Mouse (Mus musculus) heart, embryonic 13.5 days (tissue): ENCODE data around the gene Nsun4. TPM values are rescaled to one million over a fixed set of nuclear protein-coding genes. Genes with fewer than 3 reads are reported as not detected.
A peak's percentile ranks its signal among the peaks of the same experiment; 100 is the strongest.

Source experiments
- ATAC-seq: fragments of 200-750 bp; cut with Nextera tagmentation; 2 replicates; pipeline ENCODE4 v1.8.0; 2017; ENCODE audit warnings: moderate TSS enrichment; ENCODE audit not compliant: insufficient number of reproducible peaks, low FRiP score, low TSS enrichment; ENCODE audit errors: extremely low read depth
- H3K27ac ChIP-seq: fragments of 300-500 bp; sonication (generic); replicated peaks from 2 replicates; pipeline ENCODE4 v1.5.1; 2015; ENCODE audit warnings: moderate library complexity, mild to moderate bottlenecking, inconsistent platforms
- H3K27me3 ChIP-seq: fragments of 300-500 bp; sonication (generic); replicated peaks from 2 replicates; pipeline ENCODE4 v1.6.1; 2015; ENCODE audit warnings: mild to moderate bottlenecking, inconsistent platforms
- H3K36me3 ChIP-seq: fragments of 300-500 bp; sonication (generic); 2 replicates; pipeline ENCODE4 v1.6.1; 2015; ENCODE audit warnings: mild to moderate bottlenecking, inconsistent platforms
- H3K4me1 ChIP-seq: fragments of 300-500 bp; sonication (generic); 2 replicates; pipeline ENCODE4 v1.6.1; 2015; ENCODE audit warnings: inconsistent platforms
- H3K4me2 ChIP-seq: fragments of 300-500 bp; sonication (generic); 2 replicates; pipeline ENCODE4 v1.6.1; 2015; ENCODE audit warnings: inconsistent platforms, mild to moderate bottlenecking, moderate library complexity
- H3K4me3 ChIP-seq: fragments of 300-500 bp; sonication (generic); 2 replicates; pipeline ENCODE4 v1.5.1; 2015; ENCODE audit warnings: moderate library complexity, mild to moderate bottlenecking, inconsistent platforms
- H3K9ac ChIP-seq: fragments of 300-500 bp; sonication (generic); 2 replicates; pipeline ENCODE4 v1.6.1; 2015; ENCODE audit warnings: inconsistent platforms, mild to moderate bottlenecking, moderate library complexity
- H3K9me3 ChIP-seq: fragments of 300-500 bp; sonication (generic); 2 replicates; pipeline ENCODE4 v1.6.1; 2016; ENCODE audit warnings: inconsistent platforms
- WGBS: fragments of 180-500 bp; shearing (Covaris S2); methylation state at CpG from one replicate; pipeline ENCODE4 v1.1.7; 2015; ENCODE audit warnings: mixed read lengths; 5-methylcytosine and 5-hydroxymethylcytosine counted together
- polyA plus RNA-seq: library from polyadenylated mRNA; unstranded; fragments of >200 nt; fragmentation: Nextera tagmentation; extraction: Ambion mirVana; gene quantifications from 2 replicates; pipeline ENCODE4 v1.2.1, GENCODE M21; 2015

The Nsun4 gene
- polyA plus RNA-seq, 1 experiment from 2014 or later: 25.3 TPM

DNA sequence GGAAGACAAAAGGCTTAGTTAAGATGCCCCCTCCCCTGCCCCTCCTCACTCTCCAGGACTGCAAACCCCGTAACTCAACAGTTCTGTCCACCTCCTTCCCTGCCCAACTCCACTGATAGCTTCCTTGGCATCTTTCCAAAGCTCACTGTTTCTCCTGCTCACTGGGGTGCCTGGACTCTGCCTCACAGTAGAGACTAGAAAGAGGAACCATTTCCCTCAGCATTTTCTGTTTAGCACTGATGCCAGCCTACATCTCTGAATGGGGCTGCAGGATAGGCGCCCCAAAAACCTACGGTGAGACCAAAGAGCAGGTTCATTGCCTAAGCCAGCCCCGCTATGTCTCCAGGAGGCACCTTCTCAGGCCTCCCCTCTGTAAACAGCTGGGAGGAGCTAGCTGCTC, 52.5 kb downstream of the Nsun4 start:
- no peak overlapping the region for H3K9ac ChIP-seq
- no peak overlapping the region for H3K4me3 ChIP-seq
- H3K27me3 ChIP-seq: peaks cover 51% of the 10 kb centered on the region
- H3K4me1 ChIP-seq: peaks cover 16% of the 10 kb centered on the region
- H3K27ac ChIP-seq: no peak overlapping the region
- H3K4me2 ChIP-seq: no peak overlapping the region
- no peaks in the 10 kb centered on the region for H3K9me3 ChIP-seq
- 58% methylated on average over 4 of the region's 4 CpGs for WGBS
- ATAC-seq: no peak
- H3K36me3 ChIP-seq: no peaks in the 10 kb centered on the region

GRCm38 (mm10) chr4:116000671-116001070, 53.0 kb downstream of the Nsun4 start:
- no peak for ATAC-seq
- WGBS: 57% methylated on average over 6 of the region's 6 CpGs

GRCm38 (mm10) chr4:115996729-115997128, 56.9 kb downstream of the Nsun4 start:
- H3K4me2 ChIP-seq: no peak overlapping the region
- H3K4me1 ChIP-seq: peaks cover 8% of the 10 kb centered on the region
- no peaks in the 10 kb centered on the region for H3K36me3 ChIP-seq
- 65% methylated on average over 4 of the region's 4 CpGs for WGBS
- no peak for ATAC-seq
- no peak overlapping the region for H3K4me3 ChIP-seq
- no peak overlapping the region for H3K9ac ChIP-seq
- H3K27ac ChIP-seq: no peak overlapping the region
- peaks cover 50% of the 10 kb centered on the region for H3K27me3 ChIP-seq
- H3K9me3 ChIP-seq: no peaks in the 10 kb centered on the region

More at GRCm38 (mm10) chr4:116000671-116001070, 53.0 kb downstream of the Nsun4 start:
- Histone ChIP-seq H3K9ac (no peak overlapping the region), H3K27me3 (peaks cover 55% of the 10 kb centered on the region), H3K4me1 (peaks cover 13% of the 10 kb centered on the region), H3K4me3 (no peak overlapping the region), H3K27ac (no peak overlapping the region), H3K4me2 (no peak overlapping the region), H3K9me3 (no peaks in the 10 kb centered on the region), H3K36me3 (no peaks in the 10 kb centered on the region)

DNA sequence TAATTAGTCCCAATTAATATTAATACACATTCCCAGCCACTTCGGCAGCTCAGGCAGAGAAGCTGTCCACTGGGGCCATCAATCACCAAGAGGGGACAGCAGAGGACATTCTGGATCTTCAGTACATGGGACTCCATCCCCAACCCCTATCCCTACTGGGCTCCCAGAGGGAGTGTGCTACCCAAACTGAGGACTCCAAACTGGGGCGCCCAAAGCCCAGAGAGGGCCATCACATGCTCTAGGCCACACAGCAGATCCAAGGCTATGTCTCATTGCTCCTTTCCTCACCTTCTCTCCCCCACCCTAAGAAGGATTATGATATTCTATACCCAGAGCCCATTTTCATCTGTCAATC, 58.3 kb downstream of the Nsun4 start:
- Histone ChIP-seq H3K9ac (no peak overlapping the region), H3K36me3 (no peaks in the 10 kb centered on the region), H3K4me3 (no peak overlapping the region), H3K9me3 (no peaks in the 10 kb centered on the region), H3K4me2 (no peak overlapping the region), H3K27ac (no peak overlapping the region), H3K4me1 (no peaks in the 10 kb centered on the region), H3K27me3 (peaks cover 46% of the 10 kb centered on the region)
- no peak for ATAC-seq
- 73% methylated on average over 2 of the region's 2 CpGs for WGBS

- Histone ChIP-seq H3K9me3 (no peaks in the 10 kb centered on the region), H3K4me3 (no peak overlapping the region), H3K9ac (no peak overlapping the region), H3K36me3 (no peaks in the 10 kb centered on the region), H3K4me1 (no peaks in the 10 kb centered on the region), H3K4me2 (no peak overlapping the region), H3K27me3 (peaks cover 43% of the 10 kb centered on the region), H3K27ac (no peak overlapping the region)
- no peak for ATAC-seq
- WGBS: 80% methylated on average over 16 of the region's 16 CpGs
Measured at GRCm38 (mm10) chr4:115994662-115995375, 58.9 kb downstream of the Nsun4 start.

DNA sequence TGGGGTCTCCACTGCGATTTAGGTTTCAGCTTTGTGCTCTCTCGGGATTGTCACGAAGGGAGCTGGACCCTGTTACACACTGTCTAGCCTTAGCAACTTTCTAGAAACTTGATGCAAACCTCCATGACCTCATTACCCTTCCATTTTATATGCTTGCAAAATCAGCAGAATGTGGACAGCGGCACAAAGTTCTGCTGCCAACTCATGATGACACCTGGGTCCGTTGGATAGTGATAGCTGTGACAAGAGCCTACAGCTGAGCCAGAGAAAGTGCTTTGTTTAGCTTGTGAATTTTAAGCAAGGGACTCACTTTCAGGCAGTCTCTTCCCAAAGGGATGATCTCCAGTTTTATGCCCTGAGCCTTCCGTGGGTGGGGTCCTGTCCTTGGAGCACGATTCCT, 64.3 kb downstream of the Nsun4 start:
- Histone ChIP-seq H3K9ac (no peak overlapping the region), H3K9me3 (no peaks in the 10 kb centered on the region), H3K36me3 (no peaks in the 10 kb centered on the region), H3K27ac (no peak overlapping the region), H3K4me3 (no peak overlapping the region), H3K27me3 (peaks cover 33% of the 10 kb centered on the region), H3K4me2 (no peak overlapping the region), H3K4me1 (peaks cover 6% of the 10 kb centered on the region)
- ATAC-seq: no peak
- WGBS: 66% methylated on average over 7 of the region's 7 CpGs

- 62% methylated on average over 5 of the region's 5 CpGs for WGBS
- Histone ChIP-seq H3K9ac (no peak overlapping the region), H3K9me3 (no peaks in the 10 kb centered on the region), H3K36me3 (no peaks in the 10 kb centered on the region), H3K4me2 (no peak overlapping the region), H3K27me3 (peaks cover 47% of the 10 kb centered on the region), H3K27ac (no peak overlapping the region), H3K4me3 (no peak overlapping the region), H3K4me1 (peaks cover 9% of the 10 kb centered on the region)
- ATAC-seq: no peak
Measured at GRCm38 (mm10) chr4:115987858-115988530, 65.7 kb downstream of the Nsun4 start.

DNA sequence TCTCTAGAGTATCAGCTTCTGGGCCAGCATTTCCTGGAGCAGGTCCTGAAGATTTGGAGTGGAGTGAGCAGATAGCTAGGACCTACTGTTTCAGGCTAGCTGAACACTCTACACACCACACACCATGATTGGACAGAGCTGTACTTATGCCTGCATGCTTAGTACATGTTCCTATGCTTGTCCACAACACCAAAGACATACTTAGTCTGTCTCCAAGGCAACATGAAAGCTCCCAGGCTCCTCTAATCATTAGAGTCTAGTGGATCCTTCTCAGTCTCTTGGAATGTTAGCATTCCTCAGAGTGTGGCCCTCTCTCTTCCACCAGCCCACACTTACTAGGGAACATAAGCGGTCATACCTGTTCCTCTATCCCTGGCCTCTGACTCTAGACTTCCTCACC, 66.2 kb downstream of the Nsun4 start:
- H3K9ac ChIP-seq: no peak overlapping the region
- ATAC-seq: no peak
- no peaks in the 10 kb centered on the region for H3K36me3 ChIP-seq
- H3K27me3 ChIP-seq: peaks cover 51% of the 10 kb centered on the region
- no peak overlapping the region for H3K4me2 ChIP-seq
- WGBS: 65% methylated on average over 1 of the region's 1 CpGs
- H3K9me3 ChIP-seq: no peaks in the 10 kb centered on the region
- H3K4me3 ChIP-seq: no peak overlapping the region
- H3K4me1 ChIP-seq: peaks cover 9% of the 10 kb centered on the region
- H3K27ac ChIP-seq: no peak overlapping the region

GRCm38 (mm10) chr4:115984967-115985366, 68.7 kb downstream of the Nsun4 start:
- WGBS: 25% methylated on average over 8 of the region's 8 CpGs
- H3K4me1 ChIP-seq: peaks cover 15% of the 10 kb centered on the region
- peaks cover 76% of the 10 kb centered on the region for H3K27me3 ChIP-seq
- no peaks in the 10 kb centered on the region for H3K36me3 ChIP-seq
- no peaks in the 10 kb centered on the region for H3K9me3 ChIP-seq
- no peak for ATAC-seq
- no peak overlapping the region for H3K27ac ChIP-seq
- H3K4me3 ChIP-seq: no peak overlapping the region
- no peak overlapping the region for H3K9ac ChIP-seq
- H3K4me2 ChIP-seq: no peak overlapping the region

DNA sequence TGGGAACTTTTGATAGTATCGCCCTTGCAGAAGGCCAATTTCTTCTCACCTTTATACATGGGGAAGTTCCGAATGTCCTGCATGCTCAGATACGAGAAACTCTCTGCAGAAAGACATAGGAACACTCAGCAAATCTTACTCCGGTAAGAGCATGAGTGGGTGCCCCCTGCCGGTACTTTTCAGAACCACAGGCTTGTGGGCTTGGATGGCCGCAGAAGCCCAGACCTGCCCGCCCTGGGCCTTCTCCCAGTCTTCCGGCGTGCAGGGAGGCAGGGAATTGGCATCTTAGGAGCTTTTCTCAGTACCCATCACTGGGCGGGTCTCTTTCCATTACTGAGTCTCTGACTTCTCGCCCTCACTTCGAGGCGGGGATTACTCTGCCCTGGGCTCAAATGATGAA, 69.6 kb downstream of the Nsun4 start:
- Histone ChIP-seq H3K36me3 (no peaks in the 10 kb centered on the region), H3K9me3 (no peaks in the 10 kb centered on the region), H3K4me1 (peaks cover 23% of the 10 kb centered on the region), H3K4me3 (no peak overlapping the region), H3K27me3 (peaks cover 80% of the 10 kb centered on the region), H3K9ac (no peak overlapping the region), H3K4me2 (peak overlapping the region; percentile 21; the same call in 1 of the 2 replicates), H3K27ac (no peak overlapping the region)
- WGBS: 3% methylated on average over 13 of the region's 13 CpGs
- no peak for ATAC-seq
